11 mouse cellular contexts compared by ENCODE assay signal in the genomic region with DNA sequence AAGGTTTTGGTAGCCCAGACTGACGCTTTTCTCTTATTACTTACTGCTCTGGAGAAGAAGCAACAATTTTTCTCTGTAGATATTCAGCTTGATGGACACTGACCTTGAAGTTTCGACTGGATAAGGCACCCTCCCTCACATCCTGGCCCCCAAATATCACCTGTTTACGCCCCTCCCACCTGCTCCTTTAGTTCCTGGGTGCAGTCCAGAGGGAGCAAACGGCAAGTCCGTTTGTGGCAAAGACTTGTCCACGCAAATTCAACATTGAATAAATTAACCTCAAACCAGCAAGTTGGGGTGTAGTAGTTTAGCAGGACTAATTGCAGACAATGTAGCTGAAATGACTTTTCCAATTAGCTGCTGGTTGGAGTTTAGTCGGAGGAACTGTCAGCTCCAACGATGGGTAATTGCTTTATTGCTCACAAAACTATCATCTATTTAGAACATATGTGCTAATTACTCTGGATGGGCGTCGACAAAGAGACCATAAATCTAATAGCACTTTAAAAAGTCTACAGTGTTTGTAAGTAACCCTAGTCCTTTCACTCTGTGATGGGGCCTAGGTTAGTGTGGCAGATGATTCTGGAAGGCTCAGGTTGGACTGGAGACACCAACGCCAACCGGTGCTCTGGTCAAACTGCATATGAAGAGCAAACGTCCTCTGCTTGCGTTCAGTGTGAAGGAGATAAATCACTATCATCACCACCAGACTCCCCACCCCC. TPM values are rescaled to one million over a fixed set of nuclear protein-coding genes. Genes with fewer than 3 reads are reported as not detected.
DNase-seq lines count a peak whose midpoint lies in the region; ATAC-seq and TF ChIP-seq lines count a peak whose summit lies in the region.
"Had no signal": no experiment of that assay in that cellular context is flagged by ENCODE, and none has a peak within 500 bp of the region (broad histone marks: within the 10 kb centered on the region; RNA-seq: fewer than 3 reads in every experiment).

No protein-coding gene starts in this region.

- peak; percentile 22 for DNase-seq in adrenal gland, postnatal 10 days
- no peak for DNase-seq in adrenal gland, adult 18-20 months (ENCODE audit: low spot score in 2 of 2)
- DNase-seq in brain, embryonic 14.5 days (ENCODE audit: low read depth), result peak; percentile 70
- DNase-seq in lung, adult 18-20 months, result no peak
- no peak for DNase-seq in gastrocnemius, postnatal 36 days
- no peak for DNase-seq in right cerebral cortex, adult 18-20 months
- DNase-seq: gastrocnemius, postnatal 14 days had no signal

- H3K9me3 ChIP-seq in forebrain, embryonic 15.5 days, result no peaks in the 10 kb centered on the region
- H3K9me3 ChIP-seq in midbrain, embryonic 13.5 days, result no peaks in the 10 kb centered on the region
- H3K9me3 ChIP-seq: lung, embryonic 15.5 days had no signal

- no peak for TF ChIP-seq POLR2A in brain, embryonic 14.5 days (IDR thresholded peaks at IDR 0.05; ENCODE audit: borderline replicate concordance, extremely low read depth, insufficient read depth, insufficient read length, poor library complexity, severe bottlenecking)

- TF ChIP-seq CTCF in brain, embryonic 14.5 days (IDR thresholded peaks at IDR 0.05; ENCODE audit: borderline replicate concordance, extremely low read depth, insufficient read depth, insufficient read length), result no peak

- H3K4me1 ChIP-seq in forebrain, embryonic 15.5 days, result peaks cover 63% of the 10 kb centered on the region
- H3K4me1 ChIP-seq in midbrain, embryonic 13.5 days (replicated peaks), result peaks cover 69% of the 10 kb centered on the region

- 12% methylated on average over 14 of the region's 14 CpGs for WGBS in forebrain, embryonic 15.5 days
- WGBS in midbrain, embryonic 13.5 days, result 10% methylated on average over 14 of the region's 14 CpGs

- H3K4me2 ChIP-seq in forebrain, embryonic 15.5 days (replicated peaks), result peak overlapping the region; percentile 60
- H3K4me2 ChIP-seq in midbrain, embryonic 13.5 days (replicated peaks), result peak overlapping the region; percentile 81

- no peaks in the 10 kb centered on the region for H3K36me3 ChIP-seq in forebrain, embryonic 15.5 days
- H3K36me3 ChIP-seq in midbrain, embryonic 13.5 days, result no peaks in the 10 kb centered on the region
- H3K36me3 ChIP-seq: lung, embryonic 15.5 days had no signal

- ATAC-seq in forebrain, embryonic 15.5 days (replicated peaks), result no peak
- no peak for ATAC-seq in midbrain, embryonic 13.5 days
- ATAC-seq: intestine, embryonic 16.5 days had no signal

- no peaks in the 10 kb centered on the region for H3K27me3 ChIP-seq in forebrain, embryonic 15.5 days
- H3K27me3 ChIP-seq in midbrain, embryonic 13.5 days, result peaks cover 11% of the 10 kb centered on the region

- H3K9ac ChIP-seq in forebrain, embryonic 15.5 days (replicated peaks), result peak overlapping the region; percentile 47
- peak overlapping the region; percentile 68 for H3K9ac ChIP-seq in midbrain, embryonic 13.5 days (replicated peaks)
- H3K9ac ChIP-seq: lung, embryonic 15.5 days had no signal

- intact Hi-C loops in gastrocnemius, postnatal 36 days (cut with DNase I), result no loop called here

- peak overlapping the region; percentile 34; the same call in 1 of the 2 replicates for H3K4me3 ChIP-seq in forebrain, embryonic 15.5 days
- H3K4me3 ChIP-seq in midbrain, embryonic 13.5 days (replicated peaks), result peak overlapping the region; percentile 43; the same call in 1 of the 2 replicates

- H3K27ac ChIP-seq in forebrain, embryonic 15.5 days (replicated peaks), result peak overlapping the region; percentile 75
- peak overlapping the region; percentile 77; the same call in 1 of the 2 replicates for H3K27ac ChIP-seq in midbrain, embryonic 13.5 days
- H3K27ac ChIP-seq: lung, embryonic 15.5 days had no signal

RNA-seq across cellular contexts. Expression of gene Nr2f1, which starts 9.3 kb away (rescaled TPM):
- 10 to 100 TPM; 15.0 to 18.4 TPM for total RNA-seq in adrenal gland, postnatal 10 days (2021)
- total RNA-seq in adrenal gland, adult 18-20 months (2021), result 10 to 100 TPM; 21.5 to 24.1 TPM
- 465 and 624 TPM in 2 replicates for polyA plus RNA-seq in brain, embryonic 14.5 days (2012; rRNA removed)
- 77.7 and 88.5 TPM in 2 replicates for polyA plus RNA-seq in forebrain, embryonic 15.5 days (2015; fragmentation: Nextera tagmentation; extraction: Ambion mirVana)
- polyA plus RNA-seq in midbrain, embryonic 13.5 days (2015; fragmentation: Nextera tagmentation; extraction: Ambion mirVana), result 76.9 and 83.2 TPM in 2 replicates
- total RNA-seq in gastrocnemius, postnatal 36 days (2021), result under 1 TPM; 0.31 to 0.69 TPM

Comparison
In these comparisons a context has a peak if more than half of its experiments do, and no peak if none do; other contexts are left out.
1. DNase-seq: peak in adrenal gland, postnatal 10 days (single experiment) and brain, embryonic 14.5 days (single experiment); none in adrenal gland, adult 18-20 months (0 of 2), lung, adult 18-20 months (0 of 2), gastrocnemius, postnatal 36 days (0 of 2) and right cerebral cortex, adult 18-20 months (single experiment).
2. RNA of gene Nr2f1, which starts 9.3 kb away (total RNA-seq): 21.5 to 24.1 TPM in adrenal gland, adult 18-20 months and 15.0 to 18.4 TPM in adrenal gland, postnatal 10 days; 0.31 to 0.69 TPM in gastrocnemius, postnatal 36 days; every median in the first group is over 4 times any median in the second.